8 mouse cellular contexts compared by ENCODE assay signal in the genomic region with DNA sequence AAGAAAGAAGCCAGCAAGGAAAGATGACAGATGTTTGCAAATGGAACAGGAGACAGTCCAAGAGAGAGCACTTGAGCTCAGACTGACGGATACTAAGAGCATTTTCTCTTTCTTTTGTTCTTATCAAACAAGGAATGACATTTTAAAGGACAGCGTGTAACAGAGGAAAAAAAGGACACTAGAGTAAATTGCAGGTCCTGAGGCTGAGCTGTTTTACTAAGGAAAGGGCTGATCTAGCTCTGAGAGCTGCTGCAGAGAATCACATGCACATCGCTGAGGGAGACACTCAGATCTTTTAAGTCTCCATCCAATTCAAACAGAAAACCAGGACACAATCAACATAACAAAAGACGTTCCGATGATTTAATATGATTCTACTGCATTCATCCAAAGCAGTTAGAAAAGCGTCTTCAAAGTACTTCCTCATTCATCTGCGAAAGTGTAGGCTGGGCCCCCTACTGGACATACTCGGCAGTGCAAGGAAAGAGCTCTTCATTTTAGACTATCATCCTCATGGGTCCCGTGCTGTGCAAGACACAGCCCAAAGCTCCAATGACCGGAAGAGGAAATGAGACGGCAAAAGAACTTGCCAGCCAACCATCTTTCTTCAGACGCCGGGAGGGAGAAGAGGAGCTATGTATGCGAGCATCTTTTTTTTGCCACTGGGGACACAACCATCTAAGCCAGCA.
DNase-seq lines count a peak whose midpoint lies in the region; ATAC-seq and TF ChIP-seq lines count a peak whose summit lies in the region.

No protein-coding gene starts in this region.

- intact Hi-C loops in heart, postnatal 14 days (cut with DNase I), result no loop called here

- no peak overlapping the region for H3K4me3 ChIP-seq in G1E (ENCODE audit: low read depth, low read length)
- peak overlapping the region; percentile 20 for H3K4me3 ChIP-seq in forebrain, embryonic 10.5 days
- peak overlapping the region; percentile 35 for H3K4me3 ChIP-seq in layer of hippocampus, adult 2 months
- H3K4me3 ChIP-seq in lung, embryonic 15.5 days, result no peak overlapping the region

- no peaks in the 10 kb centered on the region for H3K36me3 ChIP-seq in G1E (replicated peaks)
- H3K36me3 ChIP-seq in forebrain, embryonic 10.5 days (replicated peaks), result no peaks in the 10 kb centered on the region
- H3K36me3 ChIP-seq in lung, embryonic 15.5 days, result no peaks in the 10 kb centered on the region

- peak overlapping the region; percentile 25; the same call in 1 of the 2 replicates for H3K4me2 ChIP-seq in lung, embryonic 15.5 days

- H3K27me3 ChIP-seq in G1E (ENCODE audit: insufficient read depth, low read length), result no peaks in the 10 kb centered on the region
- no peaks in the 10 kb centered on the region for H3K27me3 ChIP-seq in forebrain, embryonic 10.5 days (ENCODE audit: poor library complexity, severe bottlenecking)
- H3K27me3 ChIP-seq in lung, embryonic 15.5 days, result no peaks in the 10 kb centered on the region

- H3K4me1 ChIP-seq in G1E (ENCODE audit: insufficient read depth, low read depth, low read length), result no peaks in the 10 kb centered on the region
- peaks cover 6% of the 10 kb centered on the region for H3K4me1 ChIP-seq in forebrain, embryonic 10.5 days
- H3K4me1 ChIP-seq in lung, embryonic 15.5 days, result no peaks in the 10 kb centered on the region

- ATAC-seq in G1E (ENCODE audit: extremely low read depth, insufficient number of reproducible peaks, low FRiP score, poor library complexity, severe bottlenecking), result peak; percentile 50; the same call in 1 of the 2 replicates
- 0 out of 2 replicates have a peak, but pooled peaks have one; percentile 46 for ATAC-seq in lung, embryonic 15.5 days (ENCODE audit: borderline replicate concordance, extremely low read depth, low FRiP score, low TSS enrichment)

- peaks cover 3% of the 10 kb centered on the region; the same call in 1 of the 2 replicates for H3K9me3 ChIP-seq in G1E (replicated peaks)
- H3K9me3 ChIP-seq in forebrain, embryonic 10.5 days, result no peaks in the 10 kb centered on the region
- no peaks in the 10 kb centered on the region for H3K9me3 ChIP-seq in lung, embryonic 15.5 days

- no peak overlapping the region for H3K27ac ChIP-seq in forebrain, embryonic 10.5 days
- H3K27ac ChIP-seq in layer of hippocampus, adult 2 months, result peak overlapping the region; percentile 56
- H3K27ac ChIP-seq in lung, embryonic 15.5 days, result no peak overlapping the region

- no peak for TF ChIP-seq CTCF in G1E (IDR thresholded peaks at IDR 0.05; ENCODE audit: low read depth, low read length)
- TF ChIP-seq CTCF in layer of hippocampus, adult 2 months (conservative IDR thresholded peaks at IDR 0.05), result peak; percentile 97

- no peak overlapping the region for H3K9ac ChIP-seq in lung, embryonic 15.5 days

- no peak for DNase-seq in G1E (ENCODE audit: low spot score)
- peak; percentile 46 for DNase-seq in brain, embryonic 18.5 days (ENCODE audit: low read depth, low spot score)
- DNase-seq in forebrain, embryonic 10.5 days (ENCODE audit: extremely low spot score, low spot score), result peak; percentile 67
- peak; percentile 60 to 73 for DNase-seq in heart, postnatal 14 days
- peak; percentile 82 to 86 for DNase-seq in layer of hippocampus, adult 2 months (ENCODE audit: low spot score in 2 of 2)
- peak; percentile 44 for DNase-seq in retina, adult 2 months (ENCODE audit: low read depth, low spot score)
- DNase-seq in T-cell, adult 2 months (ENCODE audit: low spot score), result no peak

- WGBS in forebrain, embryonic 10.5 days, result 40% methylated on average over 14 of the region's 14 CpGs
- WGBS in lung, embryonic 15.5 days, result 30% methylated on average over 14 of the region's 14 CpGs

Comparison
In these comparisons a context has a peak if more than half of its experiments do, and no peak if none do; other contexts are left out.
1. DNase-seq: peak in brain, embryonic 18.5 days (single experiment), forebrain, embryonic 10.5 days (single experiment), heart, postnatal 14 days (2 of 2), layer of hippocampus, adult 2 months (2 of 2) and retina, adult 2 months (single experiment); none in G1E (single experiment) and T-cell, adult 2 months (single experiment).
2. H3K4me3 ChIP-seq: peak in forebrain, embryonic 10.5 days (single experiment) and layer of hippocampus, adult 2 months (single experiment); none in G1E (single experiment) and lung, embryonic 15.5 days (single experiment).